Mouse (Mus musculus): Measurements from ENCODE around the gene Mc1r. TPM values are rescaled to one million over a fixed set of nuclear protein-coding genes. Genes with fewer than 3 reads are reported as not detected.
A peak's percentile ranks its signal among the peaks of the same experiment; 100 is the strongest.
"Not testable (repeated sequence)": the region's sequence is repeated elsewhere in the genome, so short reads cannot be mapped to it uniquely, and the experiment has no call there.

Mc1r gene
- polyA plus RNA-seq, 1 experiment from 2014 or later = not detected

DNA sequence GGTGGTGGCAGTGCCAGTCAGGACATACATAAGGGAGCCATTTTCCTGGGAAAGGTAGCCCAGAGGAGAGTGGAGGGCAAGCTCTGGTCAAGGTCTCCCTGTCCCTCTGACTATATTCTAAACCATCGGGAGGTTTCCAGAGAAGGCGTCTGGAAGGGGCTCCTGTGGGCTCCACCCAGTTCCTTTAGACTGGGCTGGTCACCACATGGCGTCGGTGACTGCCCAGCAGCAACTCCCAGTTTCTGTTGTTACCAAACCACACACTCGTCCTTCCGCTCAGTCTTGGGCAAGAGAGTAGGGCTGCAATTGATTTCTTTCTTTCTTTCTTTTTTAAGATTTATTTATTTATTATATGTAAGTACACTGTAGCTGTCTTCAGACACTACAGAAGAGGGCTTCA lies 37.2 kb downstream of the Mc1r start:
- Histone ChIP-seq H3K4me3 (no peak overlapping the region), H3K4me1 (peaks cover 42% of the 10 kb centered on the region), H3K27me3 (ENCODE audit: insufficient read depth, poor library complexity, severe bottlenecking) (no peaks in the 10 kb centered on the region), H3K36me3 (peaks cover 2% of the 10 kb centered on the region; the same call in 1 of the 2 replicates), H3K9me3 (no peaks in the 10 kb centered on the region), H3K27ac (no peak overlapping the region)
- DNase-seq (ENCODE audit: low spot score) = no peak
- WGBS = 78% methylated on average over 6 of the region's 6 CpGs

DNA sequence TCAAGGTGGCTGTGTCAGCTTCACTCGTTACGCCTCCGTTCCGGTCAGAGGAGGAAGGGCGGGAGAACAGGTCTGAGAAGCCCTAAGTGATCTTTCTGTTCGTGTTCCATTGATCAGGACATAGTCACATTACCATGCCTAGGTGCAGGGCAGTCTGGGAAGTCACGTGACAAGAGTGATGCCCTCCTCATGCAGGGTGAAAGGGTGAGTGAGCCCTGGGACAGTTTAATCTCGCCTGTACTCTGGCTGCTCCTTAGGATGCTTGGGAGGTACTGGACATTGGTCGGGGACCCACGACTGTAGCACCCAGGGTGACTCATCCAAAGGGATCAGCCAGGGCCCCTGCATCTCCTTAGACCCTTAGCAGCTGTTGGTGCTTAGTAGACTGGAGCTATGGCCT lies 39.1 kb downstream of the Mc1r start:
- Histone ChIP-seq H3K36me3 (peaks cover 16% of the 10 kb centered on the region; the same call in 1 of the 2 replicates), H3K4me3 (no peak overlapping the region), H3K27ac (peak overlapping the region; percentile 60; the same call in 1 of the 2 replicates), H3K4me1 (peaks cover 42% of the 10 kb centered on the region), H3K9me3 (no peaks in the 10 kb centered on the region), H3K27me3 (ENCODE audit: insufficient read depth, poor library complexity, severe bottlenecking) (no peaks in the 10 kb centered on the region)
- WGBS = 72% methylated on average over 10 of the region's 10 CpGs
- DNase-seq (ENCODE audit: low spot score) = no peak

DNA sequence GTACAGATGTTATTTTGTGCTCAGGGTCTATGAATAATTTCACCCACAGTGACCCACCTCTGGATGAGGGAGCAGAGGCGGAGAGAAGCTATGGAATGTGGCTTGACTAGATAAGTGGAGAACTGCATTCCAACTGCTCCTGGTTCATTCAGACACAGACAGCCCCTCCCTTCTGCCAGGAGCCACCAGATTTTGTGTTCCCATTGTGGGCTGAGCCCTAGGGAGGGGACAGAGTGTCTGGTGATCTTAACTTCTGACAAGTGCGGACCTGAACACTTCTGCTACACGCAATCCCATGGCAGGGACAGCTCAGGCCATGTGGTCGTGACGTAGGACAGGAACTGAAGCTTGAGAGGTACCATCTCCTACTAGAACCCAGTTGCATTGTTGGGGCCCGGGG lies 39.9 kb downstream of the Mc1r start:
- Histone ChIP-seq H3K4me1 (peaks cover 42% of the 10 kb centered on the region), H3K36me3 (peaks cover 23% of the 10 kb centered on the region; the same call in 1 of the 2 replicates), H3K4me3 (no peak overlapping the region), H3K27me3 (ENCODE audit: insufficient read depth, poor library complexity, severe bottlenecking) (no peaks in the 10 kb centered on the region), H3K9me3 (no peaks in the 10 kb centered on the region), H3K27ac (peak overlapping the region; percentile 60; the same call in 1 of the 2 replicates)
- DNase-seq (ENCODE audit: low spot score) = peak; percentile 80
- 44% methylated on average over 6 of the region's 6 CpGs for whole genome bisulfite sequencing

- no peak for DNase-seq (ENCODE audit: low spot score)
- Histone ChIP-seq H3K4me3 (no peak overlapping the region), H3K4me1 (peaks cover 20% of the 10 kb centered on the region), H3K9me3 (no peaks in the 10 kb centered on the region), H3K36me3 (peaks cover 60% of the 10 kb centered on the region), H3K27me3 (ENCODE audit: insufficient read depth, poor library complexity, severe bottlenecking) (no peaks in the 10 kb centered on the region), H3K27ac (no peak overlapping the region)
- WGBS = 85% methylated on average over 5 of the region's 5 CpGs
Measured at GRCm38 (mm10) chr8:123450783-123451182, 43.9 kb downstream of the Mc1r start.

- WGBS = 91% methylated on average over 12 of the region's 12 CpGs
- peaks cover 69% of the 10 kb centered on the region for H3K36me3 ChIP-seq
- H3K4me3 ChIP-seq; H3K9me3 ChIP-seq; H3K27me3 ChIP-seq (ENCODE audit: insufficient read depth, poor library complexity, severe bottlenecking); DNase-seq (ENCODE audit: low spot score); H3K27ac ChIP-seq: not testable (repeated sequence)
- H3K4me1 ChIP-seq = peaks cover 10% of the 10 kb centered on the region
Measured at GRCm38 (mm10) chr8:123451747-123452146, 44.8 kb downstream of the Mc1r start.

DNA sequence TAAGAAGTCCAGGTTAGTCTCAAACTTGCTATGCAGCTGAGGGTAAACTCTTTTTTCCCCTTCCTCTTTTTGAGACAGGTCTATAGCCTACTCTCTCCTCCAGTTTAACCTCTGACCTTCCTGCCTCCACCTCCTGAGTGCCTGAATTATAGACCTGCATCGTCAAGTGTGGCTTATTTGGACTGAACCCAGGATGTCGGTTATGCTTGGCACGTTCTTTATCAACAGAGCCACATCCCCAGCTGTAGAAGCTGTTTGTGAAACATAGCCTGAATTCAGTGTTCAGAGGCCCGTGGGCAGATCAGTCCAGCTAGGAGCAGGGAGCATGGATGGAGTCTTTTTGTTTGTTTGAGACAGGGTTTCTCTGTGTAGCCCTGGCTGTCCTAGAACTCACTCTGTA lies 45.2 kb downstream of the Mc1r start:
- Histone ChIP-seq H3K4me1 (peaks cover 6% of the 10 kb centered on the region), H3K9me3 (no peaks in the 10 kb centered on the region), H3K36me3 (peaks cover 73% of the 10 kb centered on the region), H3K27ac (no peak overlapping the region), H3K27me3 (ENCODE audit: insufficient read depth, poor library complexity, severe bottlenecking) (no peaks in the 10 kb centered on the region), H3K4me3 (no peak overlapping the region)
- WGBS = 86% methylated on average over 4 of the region's 4 CpGs
- DNase-seq (ENCODE audit: low spot score) = no peak

GRCm38 (mm10) chr8:123453291-123453690 lies 46.4 kb downstream of the Mc1r start:
- Histone ChIP-seq H3K27ac (no peak overlapping the region), H3K4me3 (no peak overlapping the region), H3K27me3 (ENCODE audit: insufficient read depth, poor library complexity, severe bottlenecking) (no peaks in the 10 kb centered on the region), H3K36me3 (peaks cover 85% of the 10 kb centered on the region), H3K9me3 (no peaks in the 10 kb centered on the region), H3K4me1 (no peaks in the 10 kb centered on the region)
- DNase-seq (ENCODE audit: low spot score) = no peak
- 74% methylated on average over 7 of the region's 7 CpGs for WGBS

GRCm38 (mm10) chr8:123453951-123454350 lies 47.0 kb downstream of the Mc1r start:
- DNase-seq (ENCODE audit: low spot score) = no peak
- 79% methylated on average over 5 of the region's 5 CpGs for WGBS
- Histone ChIP-seq H3K36me3 (peaks cover 91% of the 10 kb centered on the region), H3K4me3 (no peak overlapping the region), H3K4me1 (no peaks in the 10 kb centered on the region), H3K27ac (no peak overlapping the region), H3K27me3 (ENCODE audit: insufficient read depth, poor library complexity, severe bottlenecking) (no peaks in the 10 kb centered on the region), H3K9me3 (no peaks in the 10 kb centered on the region)

- Histone ChIP-seq H3K27ac (no peak overlapping the region), H3K4me1 (no peaks in the 10 kb centered on the region), H3K9me3 (no peaks in the 10 kb centered on the region), H3K4me3 (no peak overlapping the region), H3K36me3 (peaks cover 91% of the 10 kb centered on the region), H3K27me3 (ENCODE audit: insufficient read depth, poor library complexity, severe bottlenecking) (no peaks in the 10 kb centered on the region)
- DNase-seq (ENCODE audit: low spot score) = no peak
- 89% methylated on average over 6 of the region's 6 CpGs for WGBS
Measured at GRCm38 (mm10) chr8:123454559-123454958, 47.7 kb downstream of the Mc1r start.

Other genes starting within 250 kb of the Mc1r start
- gene Sult5a1, start 248.8 kb upstream of the Mc1r start, polyA plus RNA-seq (2016; fragmentation: Nextera tagmentation; extraction: Ambion mirVana) = 9.3 and 12.3 TPM in 2 replicates
- gene Dpep1, start 220.9 kb upstream of the Mc1r start, polyA plus RNA-seq (2016; fragmentation: Nextera tagmentation; extraction: Ambion mirVana) = 1.9 and 5.2 TPM in 2 replicates
- gene Chmp1a, start 194.3 kb upstream of the Mc1r start, polyA plus RNA-seq (2016; fragmentation: Nextera tagmentation; extraction: Ambion mirVana) = 120 and 123 TPM in 2 replicates
- 3.5 and 3.6 TPM in 2 replicates for gene Spata33, start 194.3 kb upstream of the Mc1r start, polyA plus RNA-seq (2016; fragmentation: Nextera tagmentation; extraction: Ambion mirVana)
- 27.0 and 31.2 TPM in 2 replicates for gene Cdk10, start 182.3 kb upstream of the Mc1r start, polyA plus RNA-seq (2016; fragmentation: Nextera tagmentation; extraction: Ambion mirVana)
- gene Spata2l, start 170.9 kb upstream of the Mc1r start, polyA plus RNA-seq (2016; fragmentation: Nextera tagmentation; extraction: Ambion mirVana) = 2.2 and 2.6 TPM in 2 replicates
- 17.8 and 21.4 TPM in 2 replicates for gene Zfp276, start 152.9 kb upstream of the Mc1r start, polyA plus RNA-seq (2016; fragmentation: Nextera tagmentation; extraction: Ambion mirVana)
- gene Vps9d1, start 152.8 kb upstream of the Mc1r start, polyA plus RNA-seq (2016; fragmentation: Nextera tagmentation; extraction: Ambion mirVana) = 19.7 and 20.6 TPM in 2 replicates
- gene Fanca, start 88.5 kb upstream of the Mc1r start, polyA plus RNA-seq (2016; fragmentation: Nextera tagmentation; extraction: Ambion mirVana) = 28.9 and 31.5 TPM in 2 replicates
- gene Spire2, start 74.4 kb upstream of the Mc1r start, polyA plus RNA-seq (2016; fragmentation: Nextera tagmentation; extraction: Ambion mirVana) = 4.4 TPM in 2 replicates
- 153 and 172 TPM in 2 replicates for gene Tcf25, start 33.4 kb upstream of the Mc1r start, polyA plus RNA-seq (2016; fragmentation: Nextera tagmentation; extraction: Ambion mirVana)
- 10.5 and 15.8 TPM in 2 replicates for gene Tubb3, start 4.3 kb downstream of the Mc1r start, polyA plus RNA-seq (2016; fragmentation: Nextera tagmentation; extraction: Ambion mirVana)
- 36.4 and 38.6 TPM in 2 replicates for gene Def8, start 16.4 kb downstream of the Mc1r start, polyA plus RNA-seq (2016; fragmentation: Nextera tagmentation; extraction: Ambion mirVana)
- 56.3 and 63.8 TPM in 2 replicates for gene Afg3l1, start 70.8 kb downstream of the Mc1r start, polyA plus RNA-seq (2016; fragmentation: Nextera tagmentation; extraction: Ambion mirVana)
- gene Dbndd1, start 108.4 kb downstream of the Mc1r start, polyA plus RNA-seq (2016; fragmentation: Nextera tagmentation; extraction: Ambion mirVana) = 2.1 and 4.6 TPM in 2 replicates
- gene Gas8, start 111.7 kb downstream of the Mc1r start, polyA plus RNA-seq (2016; fragmentation: Nextera tagmentation; extraction: Ambion mirVana) = 17.9 and 27.4 TPM in 2 replicates
- gene Rhou, start 246.8 kb downstream of the Mc1r start, polyA plus RNA-seq (2016; fragmentation: Nextera tagmentation; extraction: Ambion mirVana) = 13.0 and 16.7 TPM in 2 replicates

Data from heart, embryonic 10.5 days (tissue).